Mouse (Mus musculus) layer of hippocampus, adult 18-20 months (tissue): ENCODE measurements at regions not wholly inside any gene's neighbourhood (a gene's known extent, or its start where the extent isn't known, plus 50 kb on each side); places are given as distances from the start of the nearest gene placed in this dataset.

Source experiments
- DNase-seq, 2 experiments: peaks; one replicate each; pipeline ENCODE4 v3.0.0; 2022; ENCODE audit warnings: low spot score in 2 of 2

DNA sequence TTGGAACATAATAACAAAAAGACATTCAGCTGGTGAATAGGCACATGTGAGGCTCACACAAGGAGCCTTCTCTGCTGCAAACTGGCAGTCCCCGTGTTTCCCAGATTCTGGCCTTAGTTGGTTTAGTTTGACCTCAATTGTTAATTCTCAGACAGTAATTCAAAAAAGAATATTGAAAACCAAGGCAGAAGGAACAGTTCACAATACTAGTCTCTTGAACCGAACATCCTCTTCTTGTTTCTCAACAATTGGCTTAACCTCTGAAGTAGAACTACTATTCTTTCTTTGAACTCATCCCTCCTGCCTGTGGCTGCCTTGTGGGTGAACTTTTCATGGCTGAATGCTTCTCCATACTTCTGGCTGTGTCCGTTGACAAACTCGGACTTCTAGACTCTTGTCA lies 110.4 kb upstream of the Neil3 start:
- DNase-seq, result no peak

DNA sequence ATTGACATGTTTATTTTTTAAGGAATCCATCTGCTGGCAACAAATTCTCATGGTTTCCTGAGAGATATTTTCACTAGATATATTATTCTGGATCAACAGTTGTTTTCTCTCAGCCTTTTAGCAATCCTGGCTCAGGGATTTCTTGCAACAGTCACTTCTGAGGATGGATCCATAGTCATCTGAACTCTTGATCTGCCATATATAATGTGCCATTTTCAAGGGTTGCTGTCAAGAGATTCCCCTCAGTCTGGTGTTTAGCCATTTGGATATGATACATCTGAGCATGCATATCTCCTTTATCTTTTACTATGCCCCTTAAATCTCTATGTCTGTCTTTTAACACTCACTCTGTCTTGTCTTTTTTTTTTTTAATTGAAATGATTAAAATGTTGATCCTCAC lies 130.3 kb upstream of the Neil3 start:
- no peak for DNase-seq

DNA sequence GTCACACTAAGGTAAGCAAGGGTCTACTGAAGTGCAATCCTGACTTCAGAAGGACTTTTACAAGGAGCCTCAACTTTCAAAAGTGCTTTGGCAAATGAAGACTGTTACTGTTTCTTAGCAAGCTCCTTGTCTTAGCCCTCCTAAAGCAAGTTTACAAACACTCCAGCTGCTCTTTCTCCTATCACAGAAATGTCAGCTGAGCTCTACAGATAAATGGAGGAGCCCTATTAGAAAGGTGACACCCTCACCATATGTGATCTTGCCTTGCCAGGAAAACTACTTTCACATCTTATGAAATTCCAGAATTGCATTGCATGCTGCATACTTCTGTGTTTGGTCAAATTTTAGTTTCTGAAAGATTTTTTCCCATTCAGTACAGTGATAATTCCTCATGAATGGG lies 136.6 kb upstream of the Neil3 start:
- DNase-seq, result no peak

DNA sequence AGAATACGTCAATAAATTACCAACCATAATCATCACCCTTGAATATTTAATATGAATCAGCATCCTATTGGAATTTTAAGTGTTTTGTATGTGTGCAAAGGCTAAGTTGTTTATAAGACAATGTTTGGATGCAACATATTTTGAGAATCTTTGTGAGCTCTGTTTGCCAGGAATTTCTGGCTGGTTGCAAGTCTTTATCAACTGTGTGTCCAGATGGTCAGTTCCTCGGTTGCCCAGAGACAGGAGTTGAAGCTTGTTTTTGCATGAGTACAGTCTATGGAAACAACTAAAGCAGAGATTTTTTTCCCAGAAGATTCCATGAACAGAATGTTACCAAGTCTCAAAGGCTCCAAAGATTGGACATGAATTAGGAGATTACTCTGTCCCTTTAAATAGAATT lies 142.0 kb upstream of the Neil3 start:
- DNase-seq, result no peak

DNA sequence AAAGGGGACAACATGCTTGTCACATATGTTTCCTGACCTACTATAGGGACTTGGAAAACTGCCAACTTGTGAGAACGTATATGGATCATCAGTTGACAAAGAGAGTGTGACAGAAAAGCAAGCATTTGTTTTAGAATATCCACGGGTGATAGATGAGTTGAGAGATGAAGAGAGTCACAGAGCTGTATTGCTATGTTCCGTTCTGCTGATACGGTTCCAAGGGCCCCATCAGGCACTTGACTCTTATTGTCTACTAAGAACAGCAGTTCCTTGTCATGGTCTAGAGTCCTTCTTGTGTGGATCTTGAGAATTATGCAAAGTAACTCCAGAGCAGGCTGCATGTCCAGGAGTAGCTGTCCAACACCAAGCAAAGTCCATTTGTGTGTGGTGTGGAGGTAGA lies 143.0 kb upstream of the Neil3 start:
- no peak for DNase-seq

DNA sequence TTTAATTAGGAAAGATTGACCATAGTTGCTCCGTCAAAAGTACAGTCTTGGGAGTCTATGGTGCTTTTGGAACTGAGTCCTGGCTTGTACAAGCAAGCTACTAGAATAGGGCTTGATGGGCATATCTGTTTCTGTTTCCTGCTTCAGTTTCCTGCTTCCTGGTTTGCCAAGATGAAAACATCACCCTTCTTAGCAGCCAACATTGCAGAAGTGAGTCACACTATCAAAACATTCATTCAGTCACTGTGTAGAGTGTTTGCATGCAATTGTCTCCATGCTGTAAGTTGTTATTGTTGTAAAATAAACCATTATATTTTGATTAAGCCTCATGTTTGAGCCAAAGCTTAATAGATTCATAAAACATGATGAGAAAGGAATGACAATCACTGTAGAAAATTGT lies 149.3 kb upstream of the Neil3 start:
- no peak for DNase-seq

DNA sequence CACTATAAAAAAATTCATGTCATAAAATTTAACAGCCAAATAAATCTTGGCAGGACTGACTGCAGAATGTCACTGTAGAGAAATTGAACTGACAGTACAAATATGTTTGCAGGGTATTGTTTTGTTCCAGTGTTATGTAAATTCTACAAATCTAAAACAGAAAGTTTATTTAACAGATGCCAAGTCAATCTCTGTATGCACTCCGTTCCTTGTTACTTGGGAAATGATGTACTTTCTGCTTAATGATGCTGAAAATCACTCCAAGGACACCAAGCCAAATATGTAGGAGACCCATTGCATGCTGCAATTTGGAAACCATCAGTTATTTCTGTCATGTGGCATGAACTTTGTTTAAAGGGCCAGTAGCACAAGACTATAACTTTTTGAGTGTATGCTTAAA lies 182.3 kb upstream of the Neil3 start:
- DNase-seq, result peak in 1 of 2 experiments; percentile 57

DNA sequence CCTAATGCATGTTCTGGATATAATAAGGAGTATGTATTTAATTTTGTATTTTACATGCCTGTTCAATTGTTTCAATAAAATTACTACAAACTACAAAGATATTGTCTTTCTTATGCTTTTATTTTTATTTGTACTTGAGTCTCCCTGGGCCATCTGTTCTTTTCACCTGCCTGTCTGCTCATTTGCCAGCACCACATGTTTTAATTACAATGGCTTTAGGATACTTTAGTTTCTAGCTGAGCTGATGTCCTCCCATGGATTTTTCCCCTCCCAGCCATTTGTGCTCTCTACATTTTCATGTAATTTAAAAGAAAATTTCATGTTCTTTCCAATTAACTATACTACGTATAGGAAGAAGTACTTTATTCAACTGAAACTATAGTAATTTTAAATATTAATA lies 188.5 kb upstream of the Neil3 start:
- DNase-seq, result no peak

DNA sequence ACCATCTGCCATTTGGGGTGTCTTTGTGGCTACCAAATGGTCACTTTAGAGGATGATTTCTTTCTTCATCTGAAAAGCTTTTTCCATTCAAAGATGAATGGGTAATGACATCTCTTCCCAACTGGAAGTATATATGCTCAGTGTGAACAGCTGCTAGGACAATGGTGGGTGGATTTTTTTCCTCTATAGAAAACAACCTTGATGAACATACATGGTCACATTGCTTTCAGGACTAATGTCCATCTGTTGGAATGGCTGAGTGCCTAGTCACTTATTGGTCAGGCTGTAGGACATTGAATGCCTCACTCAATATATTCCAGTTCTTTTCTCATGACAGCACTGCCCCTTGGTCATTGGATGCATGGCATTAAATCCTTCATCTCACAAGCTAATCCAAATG lies 209.0 kb upstream of the Neil3 start:
- no peak for DNase-seq

DNA sequence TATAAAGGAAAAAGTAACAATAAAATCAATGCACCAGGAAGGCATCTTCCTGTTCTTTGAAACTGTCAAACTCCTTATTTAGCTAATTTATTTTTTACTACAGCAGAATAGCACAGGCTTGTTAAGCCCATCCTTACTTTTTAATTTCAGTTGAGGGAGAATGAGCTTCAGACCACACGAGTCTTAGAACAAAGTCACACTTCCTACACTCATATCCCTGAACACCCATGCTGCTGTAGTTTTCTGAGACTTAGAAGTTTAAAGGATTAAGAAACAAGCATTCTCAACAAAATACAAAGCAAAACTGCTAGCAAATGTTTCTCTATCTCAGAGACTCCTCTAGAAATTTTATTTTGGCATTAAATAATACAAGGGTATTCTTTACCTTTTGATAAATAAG lies 208.8 kb upstream of the Vegfc start:
- no peak for DNase-seq

DNA sequence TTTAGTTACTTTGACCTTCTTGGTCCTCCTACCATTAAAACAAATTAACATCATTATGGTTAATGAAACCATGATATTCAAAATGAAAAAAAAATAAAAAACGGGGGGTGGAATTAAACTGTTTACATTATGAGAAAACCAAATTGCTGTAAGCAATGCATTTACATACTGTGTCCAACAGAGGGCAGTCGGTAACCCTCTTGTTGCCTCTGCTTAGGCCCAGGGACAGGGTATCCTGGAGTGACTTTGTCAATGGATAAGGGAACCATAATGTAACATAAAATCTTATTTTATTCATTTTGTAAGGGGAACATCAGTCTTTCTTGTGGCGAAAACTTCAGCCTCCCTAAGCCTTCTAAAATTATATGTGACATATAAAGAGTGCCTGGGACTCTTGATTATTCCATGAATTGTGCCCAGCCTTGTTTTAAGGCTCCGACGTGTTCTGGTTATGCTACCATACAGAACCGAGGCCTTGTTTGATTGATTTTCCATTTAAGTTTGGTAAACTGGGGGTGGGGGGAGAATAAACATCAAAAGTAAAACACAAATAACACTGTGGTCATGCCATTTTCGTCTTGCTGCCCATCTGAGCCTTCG lies 207.3 kb upstream of the Vegfc start:
- DNase-seq, result peak in 1 of 2 experiments; percentile 36

DNA sequence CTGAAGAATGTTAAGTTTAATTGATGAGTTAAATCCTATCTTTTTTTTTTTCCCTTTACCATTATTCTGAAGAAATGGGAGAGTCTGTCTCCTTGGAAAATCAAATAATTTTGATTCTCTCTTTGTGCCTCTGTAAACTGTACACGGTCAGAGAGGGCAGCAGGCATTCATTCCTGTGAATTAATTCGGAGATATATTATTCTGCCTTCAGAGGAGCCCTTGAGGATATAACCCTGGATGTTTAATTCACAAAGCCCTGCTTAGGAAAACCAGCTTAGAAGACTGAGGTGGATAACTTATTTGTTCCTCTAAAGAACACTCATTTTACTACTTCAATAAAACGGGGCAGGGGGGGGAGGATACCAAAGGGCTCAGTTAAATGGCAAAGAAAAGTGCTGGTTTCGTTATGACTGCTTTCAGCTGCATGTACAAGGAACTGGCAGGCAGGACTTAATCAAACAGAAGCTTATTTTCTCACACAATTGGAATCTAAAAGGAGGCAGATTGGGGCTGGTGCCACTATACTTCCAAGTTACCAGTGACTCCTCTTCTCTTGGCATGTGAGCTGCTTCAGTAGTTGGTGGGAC lies 205.3 kb upstream of the Vegfc start:
- DNase-seq, result no peak

DNA sequence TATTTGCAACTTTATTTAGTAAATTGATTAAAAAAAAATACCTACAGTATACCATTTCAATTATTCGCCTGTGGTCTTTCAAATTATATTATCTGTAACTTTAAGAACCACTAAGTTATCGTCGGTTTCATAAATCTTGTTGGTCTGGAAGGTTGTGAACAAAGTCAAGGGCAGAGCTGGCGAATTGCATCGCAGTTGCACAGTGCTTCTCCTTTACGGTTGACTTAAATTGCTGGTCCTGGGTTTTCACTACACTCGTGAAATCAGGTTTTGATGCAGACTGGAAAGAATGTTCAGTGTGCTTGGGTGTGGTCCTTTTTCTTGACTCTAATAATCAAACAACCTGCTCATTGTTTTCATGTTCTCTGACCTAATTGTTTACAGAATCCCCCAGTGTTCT lies 198.6 kb upstream of the Vegfc start:
- no peak for DNase-seq

DNA sequence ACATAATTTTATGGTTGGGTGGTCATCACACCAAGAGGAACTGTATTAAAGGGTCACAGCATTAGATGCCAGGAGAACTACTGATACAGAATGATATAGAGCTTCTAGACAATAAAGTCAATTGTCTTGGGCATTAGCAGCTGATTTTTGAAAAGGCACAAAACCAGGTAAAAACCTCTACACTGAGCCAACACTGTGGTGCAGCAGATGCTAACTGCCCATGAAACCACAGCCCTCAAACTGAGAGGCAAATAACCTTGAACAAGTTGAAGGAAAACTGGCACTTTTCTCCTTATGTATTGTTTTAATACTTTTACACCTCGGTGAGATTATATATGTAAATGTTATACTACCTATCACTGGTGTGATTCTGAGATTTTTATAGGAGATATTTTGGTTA lies 195.9 kb upstream of the Vegfc start:
- no peak for DNase-seq

DNA sequence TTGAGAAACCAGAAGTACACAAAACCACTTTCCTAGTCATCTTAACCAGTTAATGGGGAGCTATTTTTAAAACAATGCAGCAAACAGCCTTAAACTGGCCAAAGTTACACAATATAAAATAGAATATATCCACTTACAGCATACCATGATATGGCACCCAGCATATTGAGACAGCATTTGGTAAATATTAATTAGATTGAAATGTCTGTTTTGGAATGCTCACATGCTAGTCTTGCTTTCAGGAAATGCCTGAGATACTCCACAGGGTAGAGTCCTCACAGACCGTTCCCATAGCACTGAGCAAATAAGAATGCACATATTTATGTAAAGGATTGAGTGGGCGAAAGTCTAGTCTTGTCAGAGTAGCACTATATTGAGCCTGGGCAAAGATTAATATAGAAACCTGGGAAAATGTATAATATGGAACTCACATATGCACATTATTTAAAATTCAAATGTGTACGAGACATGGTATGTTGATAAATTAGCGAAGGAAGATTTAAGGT lies 185.1 kb upstream of the Vegfc start:
- DNase-seq, result no peak

DNA sequence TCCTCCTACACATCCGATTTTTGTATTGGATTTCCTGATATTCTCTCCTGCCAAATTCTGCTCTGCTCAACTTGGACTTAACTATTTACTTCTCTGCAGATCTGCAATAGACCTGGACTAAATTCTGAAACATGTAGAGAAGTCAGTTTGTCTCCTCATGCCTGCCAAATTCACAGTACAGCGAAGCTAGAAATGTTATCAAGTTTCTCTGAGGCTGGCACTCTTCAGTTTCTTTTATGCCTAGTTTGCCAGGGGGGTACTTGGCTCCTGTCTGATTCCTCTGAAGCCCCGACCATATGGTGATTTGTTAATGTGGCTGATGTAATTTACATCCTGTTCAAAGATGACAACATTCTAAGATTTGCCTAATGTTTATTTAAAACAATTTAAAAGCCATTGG lies 184.6 kb upstream of the Vegfc start:
- no peak for DNase-seq

DNA sequence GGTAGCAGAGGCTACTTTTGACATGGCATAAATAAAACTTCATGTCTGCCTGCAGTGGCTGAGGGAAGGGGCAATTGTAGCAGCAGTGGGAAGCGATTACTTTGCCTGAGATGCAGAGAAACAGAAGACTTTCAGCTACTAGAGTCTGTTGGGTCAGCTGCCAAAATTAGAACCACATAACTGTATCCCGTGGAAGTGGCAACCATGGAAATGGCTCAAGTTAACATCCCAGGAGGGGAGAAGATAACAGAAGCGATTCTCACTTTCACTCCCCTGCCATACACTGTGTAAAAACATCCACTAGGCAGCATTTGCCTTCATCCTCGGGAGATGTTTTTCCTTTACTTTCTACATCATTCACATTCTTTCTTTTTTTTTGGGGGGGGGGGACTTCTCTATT lies 155.1 kb upstream of the Vegfc start:
- DNase-seq, result no peak

DNA sequence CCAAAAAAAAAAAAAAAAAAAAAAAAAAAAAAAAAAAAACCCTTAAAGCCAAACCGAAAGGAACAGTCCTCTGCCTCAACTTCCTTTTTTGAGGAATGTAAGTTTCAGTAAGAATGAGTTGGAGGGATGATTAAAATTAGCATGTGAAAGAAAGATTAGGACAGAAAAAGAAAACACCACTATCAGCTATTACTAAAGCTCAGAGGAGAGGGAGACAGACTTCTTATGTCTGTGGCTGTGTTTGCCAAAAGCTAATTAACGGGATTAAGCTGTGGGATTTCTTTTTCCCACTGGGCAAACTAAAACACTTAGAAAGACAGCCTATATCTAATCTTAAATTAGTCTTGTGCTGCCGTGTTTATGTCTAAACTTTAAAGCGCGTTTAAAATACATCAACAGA lies 146.7 kb upstream of the Vegfc start:
- DNase-seq, result no peak

DNA sequence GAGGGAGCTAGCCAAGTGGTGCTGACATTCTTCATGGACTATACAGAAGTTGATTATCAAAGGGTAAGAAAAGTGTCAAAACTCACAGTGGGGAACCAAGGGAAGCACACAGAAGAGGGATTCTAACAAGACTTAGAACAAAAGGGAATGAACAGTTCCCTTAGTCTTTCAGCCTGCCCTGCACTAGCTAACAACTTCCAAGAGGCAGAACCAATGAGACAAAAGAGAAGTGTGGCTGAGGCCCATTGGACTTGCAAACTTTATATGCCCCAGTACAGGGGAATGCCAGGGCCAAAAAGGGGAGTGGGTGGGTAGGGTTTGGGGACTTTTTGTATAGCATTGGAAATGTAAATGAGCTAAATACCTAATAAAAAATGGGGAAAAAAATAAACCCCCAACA lies 139.0 kb upstream of the Vegfc start:
- DNase-seq, result no peak

DNA sequence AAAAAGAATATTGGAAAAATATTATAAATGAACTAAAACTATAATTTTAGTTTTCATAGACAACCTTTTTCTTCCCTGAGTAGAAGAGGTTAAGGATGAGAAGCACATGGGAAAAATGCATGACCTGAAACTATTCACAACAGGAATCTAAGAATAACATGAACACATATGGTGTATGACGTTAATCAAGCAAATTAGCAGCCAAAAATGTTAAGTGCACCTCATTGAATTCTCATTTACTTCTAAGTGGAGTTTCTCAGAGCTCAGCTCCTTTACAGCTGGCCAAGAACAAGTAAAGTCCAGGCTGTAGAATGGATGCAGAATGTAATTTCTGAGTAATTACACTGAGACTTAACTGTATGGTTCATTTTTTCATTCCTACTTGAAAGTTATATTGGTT lies 137.9 kb upstream of the Vegfc start:
- no peak for DNase-seq

DNA sequence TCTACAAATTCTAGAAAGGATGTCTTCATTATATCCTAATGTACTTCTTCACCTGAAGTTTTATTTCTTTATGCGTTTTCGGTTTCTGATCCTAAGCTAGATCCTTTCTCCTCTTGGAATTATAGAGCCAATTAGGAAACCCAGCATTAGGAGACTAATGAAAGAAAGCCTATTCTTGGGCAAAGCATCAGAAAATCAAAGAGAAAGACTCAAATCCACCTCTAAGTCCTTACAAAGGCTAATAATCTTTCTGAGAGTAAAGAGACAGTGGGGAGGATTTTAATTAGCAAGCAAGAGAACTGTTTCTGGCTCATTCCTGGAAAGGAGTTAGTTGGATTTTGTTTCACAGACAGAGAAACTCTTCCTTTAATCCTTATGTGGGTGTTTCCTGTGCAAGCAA lies 136.3 kb upstream of the Vegfc start:
- no peak for DNase-seq

DNA sequence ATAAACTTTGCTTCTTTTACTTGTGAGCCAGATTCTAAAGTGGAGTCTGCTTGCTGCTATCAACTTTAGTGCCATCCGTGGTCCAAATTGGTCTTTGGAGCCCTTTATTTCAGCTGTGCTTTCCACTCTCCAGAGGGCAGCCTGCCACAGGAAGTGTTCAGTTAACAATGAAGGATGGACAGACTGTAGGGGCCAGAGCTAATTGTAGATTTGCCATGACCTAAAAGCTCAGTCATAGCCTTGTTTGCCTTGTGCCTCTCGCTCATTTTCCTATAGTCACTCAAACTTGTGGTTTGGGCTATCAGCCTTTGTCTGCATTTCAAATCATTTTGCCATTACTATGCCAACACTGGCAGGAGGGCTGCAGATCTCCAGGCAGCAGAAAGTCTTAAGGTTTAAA lies 131.8 kb upstream of the Vegfc start:
- DNase-seq, result no peak

DNA sequence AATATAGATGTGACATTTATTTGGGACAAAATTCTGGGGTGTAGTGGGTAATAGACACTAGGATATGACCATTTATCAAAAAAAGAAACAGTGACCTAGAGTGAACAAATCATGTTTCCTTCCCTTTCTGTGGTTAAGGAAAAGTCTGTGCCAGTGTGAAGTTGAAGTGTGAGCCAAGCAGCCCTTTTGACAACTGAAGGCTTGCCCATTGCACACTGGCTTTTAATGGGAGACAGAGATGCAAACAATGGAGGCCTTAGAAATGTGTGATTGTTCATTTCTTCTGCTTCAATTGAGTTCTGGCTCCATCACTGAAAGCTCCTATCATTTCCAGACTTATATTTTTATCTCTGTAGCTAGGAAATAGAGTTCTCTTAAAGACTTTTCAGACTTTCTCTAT lies 130.0 kb upstream of the Vegfc start:
- no peak for DNase-seq
